In genomic region chr4:123076928-123077327, GRCm38 (mm10) we compare ENCODE assay signal across 16 mouse cellular contexts. TPM values are rescaled to one million over a fixed set of nuclear protein-coding genes. Genes with fewer than 3 reads are reported as not detected.
"Had no signal": no experiment of that assay in that cellular context is flagged by ENCODE, and none has a peak within 500 bp of the region (broad histone marks: within the 10 kb centered on the region; RNA-seq: fewer than 3 reads in every experiment).

No protein-coding gene starts in this region.

- H3K36me3 ChIP-seq: liver, embryonic 13.5 days; midbrain, embryonic 12.5 days; midbrain, embryonic 15.5 days had no signal

- H3K27me3 ChIP-seq: liver, embryonic 13.5 days; midbrain, embryonic 15.5 days had no signal

- H3K4me3 ChIP-seq: left cerebral cortex, adult 2 months; liver, embryonic 13.5 days; midbrain, embryonic 12.5 days; midbrain, embryonic 15.5 days had no signal

- H3K4me1 ChIP-seq: midbrain, embryonic 15.5 days had no signal

- H3K4me2 ChIP-seq: liver, embryonic 13.5 days; midbrain, embryonic 12.5 days; midbrain, embryonic 15.5 days had no signal

- ATAC-seq: intestine, postnatal 0 days; midbrain, embryonic 15.5 days had no signal

- H3K9me3 ChIP-seq: liver, embryonic 13.5 days; midbrain, embryonic 12.5 days; midbrain, embryonic 15.5 days had no signal

- H3K9ac ChIP-seq: liver, embryonic 13.5 days; midbrain, embryonic 12.5 days; midbrain, embryonic 15.5 days had no signal

- H3K27ac ChIP-seq: left cerebral cortex, adult 2 months; liver, embryonic 13.5 days; macrophage; midbrain, embryonic 12.5 days; midbrain, embryonic 15.5 days had no signal

- DNase-seq: layer of hippocampus, postnatal 36 days; liver, embryonic 13.5 days; lung, adult 2 months; lung, postnatal 14 days; right cerebral cortex, postnatal 14 days; right cerebral cortex, postnatal 4 days; thymus, adult 18-20 months; thymus, postnatal 4 days had no signal

RNA-seq across cellular contexts. Expression of gene Bmp8b, which starts 28.0 kb away (rescaled TPM):
- polyA plus RNA-seq: macrophage had no signal

RNA-seq across cellular contexts. Expression of gene Oxct2b, which starts 39.1 kb away (rescaled TPM):
- polyA plus RNA-seq: liver, adult 2 months; liver, embryonic 13.5 days; lung, adult 2 months; lung, embryonic 16.5 days; macrophage; midbrain, embryonic 12.5 days; stomach, embryonic 14.5 days had no signal
